Mouse (Mus musculus) megakaryocyte, adult 5-6 weeks (primary cell): Measurements from ENCODE around the gene Bid. TPM values are rescaled to one million over a fixed set of nuclear protein-coding genes. Genes with fewer than 3 reads are reported as not detected.

ENCODE experiments used
- total RNA-seq, 2 experiments: library from RNA; stranded (forward) in 1 of 2; stranded (reverse) in 1 of 2; fragments of 153-499, 151-499 nt in 1 of 2; fragments of 221-1000, 200-1000 nt in 1 of 2; gene quantifications; 2 replicates each; pipeline versions ENCODE4 v1.2.3 to v1.2.4; 2015 to 2017

The Bid gene
- total RNA-seq, 2 experiments from 2014 or later: 51.6 to 89.0 TPM

Other genes starting within 250 kb of the Bid start
- not detected in 2 replicates for gene Slc25a18, start 143.3 kb downstream of the Bid start, total RNA-seq (2015)
- 0.22 TPM in 1 of 2 replicates, not detected in the other for gene Slc25a18, start 143.3 kb downstream of the Bid start, total RNA-seq (2017)
- gene Atp6v1e1, start 94.1 kb downstream of the Bid start, total RNA-seq (2015): 199 and 215 TPM in 2 replicates
- gene Atp6v1e1, start 94.1 kb downstream of the Bid start, total RNA-seq (2017): 199 and 203 TPM in 2 replicates
- gene Bcl2l13, start 80.6 kb downstream of the Bid start, total RNA-seq (2015): 12.3 and 14.6 TPM in 2 replicates
- 16.3 and 24.5 TPM in 2 replicates for gene Bcl2l13, start 80.6 kb downstream of the Bid start, total RNA-seq (2017)
- gene Mical3, start 214.1 kb upstream of the Bid start, total RNA-seq (2015): 4.3 and 7.7 TPM in 2 replicates
- gene Mical3, start 214.1 kb upstream of the Bid start, total RNA-seq (2017): 2.4 TPM in 2 replicates